Mouse (Mus musculus) left cerebral cortex, postnatal 4 days (tissue): ENCODE data around the gene 4933436I01Rik. TPM values are rescaled to one million over a fixed set of nuclear protein-coding genes. Genes with fewer than 3 reads are reported as not detected.
A peak's percentile ranks its signal among the peaks of the same experiment; 100 is the strongest.

Experiments used
- DNase-seq: peaks from one replicate; pipeline ENCODE4 v3.0.0-alpha.2; 2022
- intact Hi-C: fragments of 180-260 bp; cut with DNase I; formaldehyde crosslinking; loops from one replicate; pipeline ENCODE4 v1.15.1; 2025
- total RNA-seq, 2 experiments: library from RNA; stranded (reverse); gene quantifications; 2 replicates each; pipeline ENCODE4 v1.2.3; 2021

The 4933436I01Rik gene
- not detected for total RNA-seq

DNA sequence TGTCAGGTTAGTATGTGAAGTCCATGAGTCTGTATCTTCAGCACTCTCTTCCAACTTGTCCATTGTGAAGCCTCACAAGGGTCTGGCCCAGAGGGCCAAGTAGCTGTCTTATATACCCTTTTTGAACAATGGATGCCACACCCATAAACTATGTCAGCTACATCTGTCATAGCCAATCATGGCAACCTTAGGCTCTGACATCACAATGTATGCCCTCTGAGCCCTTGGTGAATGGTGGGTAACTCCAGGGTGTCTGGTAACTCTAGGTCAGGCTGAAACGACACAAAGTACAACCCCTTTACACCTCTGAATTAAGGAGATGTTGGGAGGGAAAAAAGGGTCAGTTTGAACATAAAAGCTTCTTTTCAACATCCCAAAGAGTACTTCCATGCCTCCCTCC is at the start of gene 4933436I01Rik:
Gene 4933436I01Rik, minus strand, starts transcription at position 101 of the 400 bp plus-strand sequence.
- no peak for DNase-seq
- intact Hi-C loops = no loop called here

DNA sequence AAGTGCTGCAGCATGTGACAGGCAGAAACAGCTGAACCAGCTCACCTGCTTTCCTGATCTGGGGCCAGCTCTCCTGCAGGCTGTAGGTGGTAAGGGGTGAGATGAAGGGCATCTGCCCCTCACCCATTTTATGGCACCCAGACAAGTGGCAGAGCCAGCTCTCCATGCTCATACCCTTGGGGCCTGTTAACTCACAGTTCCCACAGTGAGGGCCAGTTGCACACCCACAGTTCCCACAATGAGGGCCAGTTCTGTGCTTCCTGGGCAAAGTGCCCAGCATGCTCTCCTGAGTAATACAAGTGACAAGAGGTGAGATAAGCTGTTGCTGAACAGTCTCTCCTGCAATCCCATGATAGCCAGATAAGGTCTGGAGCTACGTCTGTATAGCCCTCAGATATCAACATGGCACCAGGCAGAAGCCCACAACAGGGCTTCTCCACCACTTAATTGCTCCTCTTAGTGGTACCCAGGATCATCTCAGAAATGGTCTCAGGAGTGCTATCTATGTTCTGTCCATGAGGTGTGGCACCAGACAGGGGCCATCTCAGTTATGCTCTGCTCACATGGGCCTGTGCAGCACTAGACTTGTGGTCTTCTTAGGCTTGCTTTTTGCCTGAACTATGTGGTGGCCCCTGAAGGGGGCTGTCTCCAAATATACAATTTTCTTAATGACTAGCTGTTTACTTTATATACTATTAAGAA is 3.7 kb upstream of the 4933436I01Rik start:
- peak; percentile 0 for DNase-seq
- intact Hi-C loops = no loop called here

DNA sequence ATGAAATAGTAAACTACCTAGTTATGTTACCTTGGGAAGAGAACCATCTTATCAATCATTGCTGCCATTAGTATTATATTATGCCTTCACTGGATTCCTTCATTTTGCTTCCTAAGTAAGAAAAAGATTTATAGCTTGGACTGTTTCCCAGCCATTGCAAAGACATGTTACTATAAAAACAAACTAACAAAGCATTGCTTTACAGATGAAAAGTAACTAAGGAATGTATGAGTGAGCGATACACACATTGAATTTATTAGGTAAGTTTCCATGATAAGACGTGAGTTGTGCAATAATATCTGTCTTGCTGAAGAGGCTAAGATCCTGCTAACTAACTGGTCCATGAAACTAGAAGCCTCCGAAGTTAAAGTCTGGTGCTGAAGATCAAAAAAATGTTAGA is 37.8 kb downstream of the 4933436I01Rik start:
- DNase-seq = no peak
- intact Hi-C loops = loop anchor here (10.0 kb wide), 1 partner anchor 59 kb away; no protein-coding TSS in a partner anchor

Other genes with a start within 250 kb of the 4933436I01Rik start
- gene Gm1140, start 227.9 kb downstream of the 4933436I01Rik start, total RNA-seq = not detected
- not detected for gene Gm14692, start 225.8 kb downstream of the 4933436I01Rik start, total RNA-seq